Mouse (Mus musculus) MEL (cell line): ENCODE data around the gene Ryr3. TPM values are rescaled to one million over a fixed set of nuclear protein-coding genes. Genes with fewer than 3 reads are reported as not detected.

Source experiments
- DNase-seq: peaks from one replicate; pipeline ENCODE4 v3.0.0; 2011; ENCODE audit warnings: low read depth, low spot score
- H3K27ac ChIP-seq: 2 replicates; pipeline ENCODE4 v1.5.1; 2012; ENCODE audit warnings: low read depth, mild to moderate bottlenecking, control low read depth, low read length, moderate library complexity; ENCODE audit not compliant: control insufficient read depth
- H3K27me3 ChIP-seq, 2 experiments: fragments of 150-350 bp in 1 of 2; sonication (generic) in 1 of 2; 2 replicates each; pipeline ENCODE4 v1.6.1; 2012; ENCODE audit warnings: low read length in 2 of 2, mild to moderate bottlenecking in 2 of 2, improper control_type of control experiment in 1 of 2, moderate library complexity in 1 of 2; ENCODE audit not compliant: insufficient read depth in 2 of 2, control insufficient read depth in 1 of 2
- H3K36me3 ChIP-seq, 2 experiments: 2 replicates each; pipeline ENCODE4 v1.6.1; 2012 to 2014; ENCODE audit warnings: low read length in 2 of 2, improper control_type of control experiment in 1 of 2, inconsistent platforms in 1 of 2, mild to moderate bottlenecking in 1 of 2; ENCODE audit not compliant: insufficient read depth in 2 of 2, control insufficient read depth in 1 of 2
- H3K4me1 ChIP-seq, 2 experiments: fragments of 150-350 bp in 1 of 2; sonication (generic) in 1 of 2; 2 replicates each; pipeline ENCODE4 v1.6.1; 2012; ENCODE audit warnings: low read length in 2 of 2, improper control_type of control experiment in 1 of 2, mild to moderate bottlenecking in 1 of 2; ENCODE audit not compliant: insufficient read depth in 2 of 2, control insufficient read depth in 1 of 2
- H3K4me3 ChIP-seq, 2 experiments: fragments of 150-350 bp in 1 of 2; sonication (generic) in 1 of 2; 2 replicates each; pipeline ENCODE4 v1.5.1; 2012; ENCODE audit warnings: low read depth in 2 of 2, low read length in 2 of 2, mild to moderate bottlenecking in 2 of 2, moderate library complexity in 2 of 2, control low read depth in 1 of 2, improper control_type of control experiment in 1 of 2; ENCODE audit not compliant: control insufficient read depth in 1 of 2, insufficient read depth in 1 of 2
- H3K79me2 ChIP-seq: 2 replicates; pipeline ENCODE4 v1.6.1; 2012; ENCODE audit warnings: mild to moderate bottlenecking, low read length, moderate library complexity; ENCODE audit not compliant: control insufficient read depth, poor library complexity, insufficient read depth
- H3K9ac ChIP-seq: 2 replicates; pipeline ENCODE4 v1.6.1; 2012; ENCODE audit warnings: low read depth, mild to moderate bottlenecking, control low read depth, low read length, moderate library complexity; ENCODE audit not compliant: control insufficient read depth, poor library complexity, severe bottlenecking
- H3K9me3 ChIP-seq: fragments of 150-350 bp; sonication (generic); replicated peaks from 2 replicates; pipeline ENCODE4 v1.6.1; 2012; ENCODE audit warnings: mild to moderate bottlenecking, low read length, improper control_type of control experiment, moderate library complexity; ENCODE audit not compliant: insufficient read depth
- CHD2 ChIP-seq: IDR thresholded peaks from 2 replicates; pipeline ENCODE4 v1.6.1; 2011; ENCODE audit warnings: low read length, improper control_type of control experiment
- E2F4 ChIP-seq: IDR thresholded peaks from 2 replicates; pipeline ENCODE4 v1.6.1; 2011; ENCODE audit warnings: low read depth, low read length, improper control_type of control experiment, borderline replicate concordance
- EP300 ChIP-seq, 2 experiments: IDR thresholded peaks; 2 replicates each; pipeline ENCODE4 v1.6.1; 2011; ENCODE audit warnings: improper control_type of control experiment in 2 of 2, low read length in 2 of 2, low read depth in 1 of 2, mild to moderate bottlenecking in 1 of 2
- GABPA ChIP-seq: IDR thresholded peaks from 2 replicates; pipeline ENCODE4 v1.6.1; 2012; ENCODE audit warnings: low read depth, mild to moderate bottlenecking, inconsistent platforms, low read length, improper control_type of control experiment, moderate library complexity
- GATA1 ChIP-seq: IDR thresholded peaks from 2 replicates; pipeline ENCODE4 v1.6.1; 2011; ENCODE audit warnings: low read depth, low read length, improper control_type of control experiment
- KAT2A ChIP-seq: conservative IDR thresholded peaks from 2 replicates; pipeline ENCODE4 v1.6.1; 2012; ENCODE audit warnings: low read depth, low read length, improper control_type of control experiment, inconsistent platforms
- MAFK ChIP-seq: IDR thresholded peaks from 2 replicates; pipeline ENCODE4 v1.6.1; 2011; ENCODE audit warnings: low read depth, mild to moderate bottlenecking, low read length, improper control_type of control experiment, borderline replicate concordance
- MXI1 ChIP-seq: IDR thresholded peaks from 2 replicates; pipeline ENCODE4 v1.6.1; 2011; ENCODE audit warnings: mild to moderate bottlenecking, low read depth, low read length, improper control_type of control experiment
- MYB ChIP-seq: IDR thresholded peaks from 2 replicates; pipeline ENCODE4 v1.6.1; 2011; ENCODE audit warnings: mild to moderate bottlenecking, low read depth, low read length, improper control_type of control experiment
- MYC ChIP-seq: IDR thresholded peaks from 2 replicates; pipeline ENCODE4 v1.6.1; 2011; ENCODE audit warnings: low read depth, mild to moderate bottlenecking, low read length, improper control_type of control experiment, moderate library complexity
- NELFE ChIP-seq: IDR thresholded peaks from 2 replicates; pipeline ENCODE4 v1.6.1; 2011; ENCODE audit warnings: low read depth, low read length, improper control_type of control experiment
- NRF1 ChIP-seq: IDR thresholded peaks from 2 replicates; pipeline ENCODE4 v1.6.1; 2014; ENCODE audit warnings: low read depth, mild to moderate bottlenecking, inconsistent platforms, low read length, improper control_type of control experiment, moderate library complexity; ENCODE audit not compliant: poor library complexity, insufficient read depth, severe bottlenecking
- POLR2A ChIP-seq, 2 experiments: IDR thresholded peaks; 2 replicates each; pipeline ENCODE4 v1.6.1; 2011 to 2012; ENCODE audit warnings: low read length in 2 of 2, mild to moderate bottlenecking in 2 of 2, control low read depth in 1 of 2, improper control_type of control experiment in 1 of 2, low read depth in 1 of 2, moderate library complexity in 1 of 2; ENCODE audit not compliant: control insufficient read depth in 1 of 2, insufficient read depth in 1 of 2, poor library complexity in 1 of 2
- POLR2AphosphoS2 ChIP-seq: IDR thresholded peaks from 2 replicates; pipeline ENCODE4 v1.6.1; 2011; ENCODE audit warnings: low read length, improper control_type of control experiment
- POLR2AphosphoS5 ChIP-seq: IDR thresholded peaks from 2 replicates; pipeline ENCODE4 v1.6.1; 2012; ENCODE audit warnings: low read depth, borderline replicate concordance, mild to moderate bottlenecking, inconsistent platforms, low read length, moderate library complexity, mixed read lengths
- RAD21 ChIP-seq: IDR thresholded peaks from 2 replicates; pipeline ENCODE4 v1.6.1; 2011; ENCODE audit warnings: mild to moderate bottlenecking, low read depth, low read length, improper control_type of control experiment
- SIN3A ChIP-seq: IDR thresholded peaks from 2 replicates; pipeline ENCODE4 v1.6.1; 2012; ENCODE audit warnings: low read length, improper control_type of control experiment, inconsistent platforms
- TAL1 ChIP-seq: IDR thresholded peaks from 2 replicates; pipeline ENCODE4 v1.6.1; 2012; ENCODE audit warnings: mild to moderate bottlenecking, inconsistent platforms, low read length, moderate library complexity, mixed read lengths
- TBP ChIP-seq: IDR thresholded peaks from 2 replicates; pipeline ENCODE4 v1.8.0; 2011; ENCODE audit warnings: low read depth, low read length, improper control_type of control experiment
- polyA plus RNA-seq, 2 experiments: library from polyadenylated mRNA; stranded (reverse) in 1 of 2; unstranded in 1 of 2; fragments of >175 nt in 1 of 2; fragments of >200 nt in 1 of 2; gene quantifications; 2 replicates each; pipeline versions ENCODE4 v1.2.1 to v1.2.4; 2012; ENCODE audit warnings: low replicate concordance in 2 of 2, low read depth in 1 of 2; ENCODE audit not compliant: insufficient read length in 2 of 2, insufficient read depth in 1 of 2, missing spikeins in 1 of 2
- total RNA-seq: library from RNA; depleted of rRNA; stranded (reverse); fragments of 300-350 nt; gene quantifications from 2 replicates; pipeline ENCODE4 v1.2.3, GENCODE M21; 2012

Ryr3 gene
- total and polyA plus RNA-seq, 3 experiments: 0.04 TPM; not detected in 2

DNA sequence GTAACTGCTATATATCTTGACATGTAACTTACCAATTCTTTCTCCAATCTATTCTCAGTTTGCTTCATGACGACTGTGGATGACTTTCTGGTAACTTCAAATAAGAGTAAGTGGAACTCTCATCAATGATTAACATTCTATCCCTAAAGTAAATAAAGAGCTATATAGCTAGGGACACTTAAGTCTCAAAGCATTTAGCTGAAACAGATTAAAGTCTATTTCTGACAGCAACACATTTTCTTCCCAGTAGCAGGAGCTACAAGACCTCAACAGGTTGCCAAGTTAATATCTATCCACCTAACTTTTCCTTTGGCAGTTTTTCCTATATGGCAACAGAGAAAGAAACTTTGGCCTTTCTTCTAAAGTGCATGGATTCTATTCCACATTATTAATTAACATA, 167.1 kb downstream of the Ryr3 start:
- no peak for DNase-seq
- H3K27ac ChIP-seq: no peak overlapping the region

GRCm38 (mm10) chr2:113036550-113036949, 180.3 kb downstream of the Ryr3 start:
- H3K9me3 ChIP-seq: no peaks in the 10 kb centered on the region
- H3K4me3 ChIP-seq: no peak overlapping the region
- H3K27me3 ChIP-seq: no peaks in the 10 kb centered on the region
- no peaks in the 10 kb centered on the region for H3K79me2 ChIP-seq
- H3K36me3 ChIP-seq: no peaks in the 10 kb centered on the region
- H3K9ac ChIP-seq: no peak overlapping the region
- DNase-seq: no peak
- no peaks in the 10 kb centered on the region for H3K4me1 ChIP-seq
- no peak overlapping the region for H3K27ac ChIP-seq
- no peak for TF ChIP-seq EP300 (IDR thresholded peaks at IDR 0.05; ENCODE audit: low read depth in 1 of 2, low read length in 2 of 2)
- TF ChIP-seq POLR2AphosphoS5: no peak
- no peak for TF ChIP-seq SIN3A
- TF ChIP-seq POLR2A (IDR thresholded peaks at IDR 0.05; ENCODE audit: control insufficient read depth in 1 of 2, insufficient read depth in 1 of 2, low read depth in 1 of 2, low read length in 2 of 2, poor library complexity in 1 of 2): no peak
- TF ChIP-seq MXI1: no peak
- TF ChIP-seq GABPA: no peak
- no peak for TF ChIP-seq E2F4
- TF ChIP-seq CHD2: no peak
- no peak for TF ChIP-seq TAL1
- TF ChIP-seq POLR2AphosphoS2: no peak
- no peak for TF ChIP-seq KAT2A

More for the DNA sequence above, 167.1 kb downstream of the Ryr3 start:
- H3K27me3 ChIP-seq: no peaks in the 10 kb centered on the region
- no peaks in the 10 kb centered on the region for H3K36me3 ChIP-seq
- H3K79me2 ChIP-seq: no peaks in the 10 kb centered on the region
- no peaks in the 10 kb centered on the region for H3K9me3 ChIP-seq
- no peak overlapping the region for H3K9ac ChIP-seq
- TF ChIP-seq MAFK (no peak), MYB (no peak), TBP (no peak), GATA1 (no peak), NELFE (no peak), NRF1 (no peak), E2F4 (no peak), MXI1 (no peak), RAD21 (no peak), POLR2AphosphoS2 (no peak), MYC (no peak)
- H3K4me3 ChIP-seq: no peak overlapping the region
- no peaks in the 10 kb centered on the region for H3K4me1 ChIP-seq
